Mouse (Mus musculus): ENCODE results near the gene Foxo1. TPM values are rescaled to one million over a fixed set of nuclear protein-coding genes. Genes with fewer than 3 reads are reported as not detected.

Gene Foxo1
- total RNA-seq, 2 experiments from 2014 or later = 22.5 to 24.5 TPM

GRCm38 (mm10) chr3:52268487-52268736 lies 276 bp downstream of the Foxo1 start:
- DNase-seq (ENCODE audit: low spot score in 2 of 2) = no peak

GRCm38 (mm10) chr3:52268737-52269513 lies 789 bp downstream of the Foxo1 start:
- peak in 1 of 2 experiments; percentile 22 for DNase-seq (ENCODE audit: low spot score in 2 of 2)

GRCm38 (mm10) chr3:52269514-52270351 lies 1.6 kb downstream of the Foxo1 start:
- DNase-seq (ENCODE audit: low spot score in 2 of 2) = peak; percentile 18 to 42

GRCm38 (mm10) chr3:52270511-52270910 lies 2.4 kb downstream of the Foxo1 start:
- no peak for DNase-seq (ENCODE audit: low spot score in 2 of 2)

- DNase-seq (ENCODE audit: low spot score in 2 of 2) = no peak
Observed at GRCm38 (mm10) chr3:52271376-52271775, 3.2 kb downstream of the Foxo1 start.

- no peak for DNase-seq (ENCODE audit: low spot score in 2 of 2)
Observed at GRCm38 (mm10) chr3:52272376-52272865, 4.3 kb downstream of the Foxo1 start.

GRCm38 (mm10) chr3:52274475-52274874 lies 6.3 kb downstream of the Foxo1 start:
- DNase-seq (ENCODE audit: low spot score in 2 of 2) = no peak

GRCm38 (mm10) chr3:52275037-52275555 lies 7.0 kb downstream of the Foxo1 start:
- DNase-seq (ENCODE audit: low spot score in 2 of 2) = no peak

- no peak for DNase-seq (ENCODE audit: low spot score in 2 of 2)
Observed at GRCm38 (mm10) chr3:52280681-52281080, 12.5 kb downstream of the Foxo1 start.

GRCm38 (mm10) chr3:52281882-52282281 lies 13.7 kb downstream of the Foxo1 start:
- no peak for DNase-seq (ENCODE audit: low spot score in 2 of 2)

- DNase-seq (ENCODE audit: low spot score in 2 of 2) = no peak
Observed at GRCm38 (mm10) chr3:52282369-52282768, 14.2 kb downstream of the Foxo1 start.

GRCm38 (mm10) chr3:52283521-52283920 lies 15.4 kb downstream of the Foxo1 start:
- DNase-seq (ENCODE audit: low spot score in 2 of 2) = no peak

- DNase-seq (ENCODE audit: low spot score in 2 of 2) = no peak
Observed at GRCm38 (mm10) chr3:52290811-52291210, 22.7 kb downstream of the Foxo1 start.

GRCm38 (mm10) chr3:52292498-52292897 lies 24.4 kb downstream of the Foxo1 start:
- DNase-seq (ENCODE audit: low spot score in 2 of 2) = no peak

- DNase-seq (ENCODE audit: low spot score in 2 of 2) = no peak
Observed at GRCm38 (mm10) chr3:52293946-52294345, 25.8 kb downstream of the Foxo1 start.

- DNase-seq (ENCODE audit: low spot score in 2 of 2) = no peak
Observed at GRCm38 (mm10) chr3:52295688-52296087, 27.6 kb downstream of the Foxo1 start.

GRCm38 (mm10) chr3:52296224-52296760 lies 28.2 kb downstream of the Foxo1 start:
- DNase-seq (ENCODE audit: low spot score in 2 of 2) = no peak

- DNase-seq (ENCODE audit: low spot score in 2 of 2) = no peak
Observed at GRCm38 (mm10) chr3:52297291-52298018, 29.3 kb downstream of the Foxo1 start.

GRCm38 (mm10) chr3:52298683-52299082 lies 30.5 kb downstream of the Foxo1 start:
- no peak for DNase-seq (ENCODE audit: low spot score in 2 of 2)

- DNase-seq (ENCODE audit: low spot score in 2 of 2) = no peak
Observed at GRCm38 (mm10) chr3:52299376-52299775, 31.2 kb downstream of the Foxo1 start.

- no peak for DNase-seq (ENCODE audit: low spot score in 2 of 2)
Observed at GRCm38 (mm10) chr3:52300517-52300916, 32.4 kb downstream of the Foxo1 start.
